Mouse (Mus musculus): Measurements from ENCODE around the gene Cdkn3.
"Not testable (repeated sequence)": the region's sequence is repeated elsewhere in the genome, so short reads cannot be mapped to it uniquely, and the experiment has no call there.

The Cdkn3 gene

GRCm38 (mm10) chr14:46785247-46785646 is 24.9 kb downstream of the Cdkn3 start:
- no peak for DNase-seq

GRCm38 (mm10) chr14:46787454-46787786 is 27.1 kb downstream of the Cdkn3 start:
- no peak for DNase-seq

GRCm38 (mm10) chr14:46787787-46788504 is 27.6 kb downstream of the Cdkn3 start, which contains the start of gene Cnih1:
Gene Cnih1, minus strand, starts transcription at chr14:46788411.
- DNase-seq: peak; percentile 90

GRCm38 (mm10) chr14:46788505-46788901 is 28.2 kb downstream of the Cdkn3 start:
- no peak for DNase-seq

GRCm38 (mm10) chr14:46790303-46790702 is 30.0 kb downstream of the Cdkn3 start:
- no peak for DNase-seq

- no peak for DNase-seq
Measured at GRCm38 (mm10) chr14:46790723-46791122, 30.4 kb downstream of the Cdkn3 start.

GRCm38 (mm10) chr14:46794157-46794556 is 33.8 kb downstream of the Cdkn3 start:
- no peak for DNase-seq

- DNase-seq: no peak
Measured at GRCm38 (mm10) chr14:46800684-46801345, 40.5 kb downstream of the Cdkn3 start.

GRCm38 (mm10) chr14:46803259-46803658 is 42.9 kb downstream of the Cdkn3 start:
- DNase-seq: no peak

- DNase-seq: no peak
Measured at GRCm38 (mm10) chr14:46803791-46804190, 43.5 kb downstream of the Cdkn3 start.

- DNase-seq: no peak
Measured at GRCm38 (mm10) chr14:46806186-46806585, 45.8 kb downstream of the Cdkn3 start.

- DNase-seq: no peak
Measured at GRCm38 (mm10) chr14:46807927-46808326, 47.6 kb downstream of the Cdkn3 start.

GRCm38 (mm10) chr14:46815640-46816039 is 55.3 kb downstream of the Cdkn3 start:
- no peak for DNase-seq

GRCm38 (mm10) chr14:46816916-46817622 is 56.7 kb downstream of the Cdkn3 start:
- DNase-seq: no peak

GRCm38 (mm10) chr14:46818743-46819142 is 58.4 kb downstream of the Cdkn3 start:
- DNase-seq: no peak

GRCm38 (mm10) chr14:46819961-46820360 is 59.6 kb downstream of the Cdkn3 start:
- DNase-seq: not testable (repeated sequence)
